8 mouse cellular contexts compared by ENCODE assay signal in the genomic region with DNA sequence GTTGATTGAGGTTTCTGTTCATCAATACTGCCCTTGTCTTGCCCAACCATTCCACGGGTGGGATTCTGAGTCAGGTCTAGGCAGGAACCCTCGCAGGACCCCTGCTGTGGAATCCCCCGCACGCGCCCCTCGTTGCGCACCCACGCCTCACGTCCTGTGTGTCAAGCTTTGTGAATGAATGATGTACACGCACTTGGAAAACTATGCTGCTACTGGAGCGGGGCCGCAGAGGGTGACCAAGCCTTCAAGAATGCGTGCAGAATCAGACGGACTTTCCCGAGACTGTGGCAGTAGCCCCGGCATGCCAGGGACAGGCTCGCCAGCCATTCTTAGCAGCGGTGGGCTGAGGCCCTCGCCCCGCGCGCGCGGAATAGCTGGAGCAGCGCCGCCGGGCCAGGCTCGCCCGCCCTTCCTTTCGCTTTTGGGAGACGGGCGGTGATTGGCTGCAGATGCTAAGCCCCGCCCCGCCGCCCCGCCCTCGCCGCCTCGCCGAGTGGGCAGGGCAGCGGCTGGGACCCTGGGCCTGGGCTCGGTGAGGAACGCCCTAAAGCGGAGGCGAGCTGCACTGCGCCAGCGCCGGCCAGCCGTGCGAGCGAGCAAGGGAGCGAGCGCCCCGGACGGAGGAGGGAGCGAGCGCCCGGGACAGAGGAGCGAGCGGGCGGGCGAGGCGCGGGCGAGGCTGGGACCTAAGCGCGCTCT. TPM values are rescaled to one million over a fixed set of nuclear protein-coding genes. Genes with fewer than 3 reads are reported as not detected.
DNase-seq lines count a peak whose midpoint lies in the region; ATAC-seq and TF ChIP-seq lines count a peak whose summit lies in the region.

No protein-coding gene starts in this region.

- no peaks in the 10 kb centered on the region for H3K27me3 ChIP-seq in C2C12 (ENCODE audit: control insufficient read depth, insufficient read depth, insufficient read length)
- H3K27me3 ChIP-seq in heart, embryonic 11.5 days (ENCODE audit: control insufficient read depth, insufficient read depth, low read length) = no peaks in the 10 kb centered on the region
- no peaks in the 10 kb centered on the region for H3K27me3 ChIP-seq in kidney, embryonic 16.5 days (ENCODE audit: insufficient read depth, low read length)

- under 1% methylated on average over 61 of the region's 67 CpGs for WGBS in heart, embryonic 11.5 days (ENCODE audit: insufficient replicate concordance)
- under 1% methylated on average over 62 of the region's 67 CpGs for WGBS in kidney, embryonic 16.5 days

- peak; percentile 82 for DNase-seq in brain, adult 2 months (ENCODE audit: low read depth, low spot score)
- DNase-seq in liver = peak; percentile 96
- peak; percentile 75 to 89 for DNase-seq in monocyte, adult 2 months (ENCODE audit: low read depth in 1 of 2, low spot score in 2 of 2)
- peak; percentile 94 to 95 for DNase-seq in spleen, postnatal 14 days (ENCODE audit: low spot score in 2 of 2)

- peaks cover 17% of the 10 kb centered on the region for H3K36me3 ChIP-seq in C2C12 (ENCODE audit: control insufficient read depth, insufficient read depth)
- H3K36me3 ChIP-seq in heart, embryonic 11.5 days (ENCODE audit: control insufficient read depth, insufficient read depth, low read length) = no peaks in the 10 kb centered on the region
- H3K36me3 ChIP-seq in kidney, embryonic 16.5 days (ENCODE audit: insufficient read depth, low read length) = no peaks in the 10 kb centered on the region

- peak; percentile 95 for ATAC-seq in erythroblast, adult 5-6 weeks (replicated peaks; ENCODE audit: low FRiP score, poor library complexity, severe bottlenecking)
- ATAC-seq in heart, embryonic 11.5 days (replicated peaks; ENCODE audit: insufficient number of reproducible peaks, low FRiP score, low TSS enrichment) = peak; percentile 98
- ATAC-seq in kidney, embryonic 16.5 days (ENCODE audit: low FRiP score, low TSS enrichment) = peak; percentile 99

- H3K27ac ChIP-seq in heart, embryonic 11.5 days (ENCODE audit: low read depth, low read length) = peak overlapping the region; percentile 72
- peak overlapping the region; percentile 89 for H3K27ac ChIP-seq in kidney, embryonic 16.5 days (ENCODE audit: low read length)

- peak overlapping the region; percentile 80 for H3K4me2 ChIP-seq in heart, embryonic 11.5 days
- peak overlapping the region; percentile 91 for H3K4me2 ChIP-seq in kidney, embryonic 16.5 days (replicated peaks; ENCODE audit: low read depth, low read length)

- TF ChIP-seq CTCF in C2C12 (IDR thresholded peaks at IDR 0.05; ENCODE audit: control insufficient read depth, insufficient read depth, insufficient read length) = no peak

- H3K9me3 ChIP-seq in heart, embryonic 11.5 days (replicated peaks; ENCODE audit: control insufficient read depth, low read length) = no peaks in the 10 kb centered on the region
- no peaks in the 10 kb centered on the region for H3K9me3 ChIP-seq in kidney, embryonic 16.5 days (ENCODE audit: low read length)

- H3ac ChIP-seq in C2C12 (ENCODE audit: control insufficient read depth, insufficient read length, low read depth) = peak overlapping the region; percentile 43

- H3K79me3 ChIP-seq in C2C12 (ENCODE audit: low read depth) = peaks cover 43% of the 10 kb centered on the region

- peaks cover 46% of the 10 kb centered on the region for H3K79me2 ChIP-seq in C2C12 (ENCODE audit: control insufficient read depth, insufficient read depth)

- H3K4me1 ChIP-seq in heart, embryonic 11.5 days (ENCODE audit: control insufficient read depth, insufficient read depth, low read length) = no peaks in the 10 kb centered on the region; the same call in 1 of the 2 replicates
- peaks cover 31% of the 10 kb centered on the region for H3K4me1 ChIP-seq in kidney, embryonic 16.5 days (ENCODE audit: insufficient read depth, low read length)

- H3K9ac ChIP-seq in heart, embryonic 11.5 days (ENCODE audit: low read depth, low read length) = peak overlapping the region; percentile 80
- peak overlapping the region; percentile 82 for H3K9ac ChIP-seq in kidney, embryonic 16.5 days (replicated peaks; ENCODE audit: low read length)

- H3K4me3 ChIP-seq in C2C12 (ENCODE audit: insufficient read depth, poor library complexity, severe bottlenecking) = peak overlapping the region; percentile 71
- peak overlapping the region; percentile 49 for H3K4me3 ChIP-seq in heart, embryonic 11.5 days (ENCODE audit: low read depth, low read length)
- H3K4me3 ChIP-seq in kidney, embryonic 16.5 days (ENCODE audit: low read length) = peak overlapping the region; percentile 66

TF ChIP-seq in C2C12, 6 proteins besides CTCF, POLR2A, EP300 and RAD21:
- TF ChIP-seq USF1 (IDR thresholded peaks at IDR 0.05; ENCODE audit: low read depth) (no peak), MAX (IDR thresholded peaks at IDR 0.05) (peak; percentile 64)

RNA-seq across cellular contexts. Expression of gene Ets1, which starts 59.6 kb away (rescaled TPM):
- polyA plus RNA-seq in C2C12 (2012; fragmentation: generic; extraction: Trizol) = 9.4 TPM
- total RNA-seq in erythroblast, adult 5-6 weeks (2015; ENCODE audit: low replicate concordance) = 5.0 and 6.5 TPM in 2 replicates
- total RNA-seq in erythroblast, adult 5-6 weeks (2017; ENCODE audit: low replicate concordance) = 10.5 and 11.3 TPM in 2 replicates
- 38.3 and 53.0 TPM in 2 replicates for polyA plus RNA-seq in heart, embryonic 11.5 days (2014; fragmentation: Nextera tagmentation; extraction: Ambion mirVana)
- polyA plus RNA-seq in kidney, embryonic 16.5 days (2015; fragmentation: Nextera tagmentation; extraction: Ambion mirVana) = 76.2 and 80.2 TPM in 2 replicates

Comparison
In these comparisons a context has a peak if more than half of its experiments do, and no peak if none do; other contexts are left out.
1. Peak in every context shown above with its lines: DNase-seq, ATAC-seq, H3K4me3 ChIP-seq and H3K27ac ChIP-seq.